Mouse (Mus musculus) thymus, adult 2 months (tissue): Measurements from ENCODE around the gene Alox12b.

Experiments used
- CTCF ChIP-seq: fragments of 200-500 bp; IDR thresholded peaks from 2 replicates; pipeline ENCODE4 v1.5.1; 2012; ENCODE audit warnings: mild to moderate bottlenecking, control low read depth, low read length, moderate library complexity, borderline replicate concordance; ENCODE audit not compliant: control insufficient read depth, poor library complexity, insufficient read depth; ENCODE audit errors: extremely low read depth
- POLR2A ChIP-seq: fragments of 200-500 bp; IDR thresholded peaks from 2 replicates; pipeline ENCODE4 v1.6.1; 2012; ENCODE audit warnings: mild to moderate bottlenecking, low read length, control low read depth, moderate library complexity; ENCODE audit not compliant: control insufficient read depth, poor library complexity, insufficient read depth; ENCODE audit errors: extremely low read depth

GRCm38 (mm10) chr11:69124498-69124847, 32.3 kb upstream of the Alox12b start:
- TF ChIP-seq CTCF, result no peak
- TF ChIP-seq POLR2A, result no peak
